Mouse (Mus musculus) bone marrow, adult 2 months (tissue): ENCODE results near the gene Rab3c.

Experiments
- CTCF ChIP-seq: fragments of 200-500 bp; IDR thresholded peaks from 2 replicates; pipeline ENCODE4 v1.5.1; 2011; ENCODE audit warnings: low read length, control low read depth; ENCODE audit not compliant: control insufficient read depth, insufficient read depth
- POLR2A ChIP-seq: fragments of 200-500 bp; IDR thresholded peaks from 2 replicates; pipeline ENCODE4 v1.6.1; 2011; ENCODE audit warnings: low read depth, mild to moderate bottlenecking, control low read depth, low read length, borderline replicate concordance; ENCODE audit not compliant: control insufficient read depth

- no peak for TF ChIP-seq POLR2A
- TF ChIP-seq CTCF = no peak
These were observed 111.1 kb downstream of the Rab3c start for GRCm38 (mm10) chr13:110169669-110170068.
